Mouse (Mus musculus) layer of hippocampus, adult 8-10 months (tissue): Measurements from ENCODE around the gene Eif4a1. TPM values are rescaled to one million over a fixed set of nuclear protein-coding genes. Genes with fewer than 3 reads are reported as not detected.
"Not testable (repeated sequence)": the region's sequence is repeated elsewhere in the genome, so short reads cannot be mapped to it uniquely, and the experiment has no call there.

ENCODE experiments used
- DNase-seq, 2 experiments: peaks; one replicate each; pipeline ENCODE4 v3.0.0; 2022; ENCODE audit warnings: low spot score in 2 of 2
- total RNA-seq, 4 experiments: library from RNA; stranded (reverse); gene quantifications; 2 replicates each; pipeline ENCODE4 v1.2.4; 2022

The Eif4a1 gene
- 100 to 1,000 TPM; 319 to 328 (median 325) TPM for total RNA-seq

DNA sequence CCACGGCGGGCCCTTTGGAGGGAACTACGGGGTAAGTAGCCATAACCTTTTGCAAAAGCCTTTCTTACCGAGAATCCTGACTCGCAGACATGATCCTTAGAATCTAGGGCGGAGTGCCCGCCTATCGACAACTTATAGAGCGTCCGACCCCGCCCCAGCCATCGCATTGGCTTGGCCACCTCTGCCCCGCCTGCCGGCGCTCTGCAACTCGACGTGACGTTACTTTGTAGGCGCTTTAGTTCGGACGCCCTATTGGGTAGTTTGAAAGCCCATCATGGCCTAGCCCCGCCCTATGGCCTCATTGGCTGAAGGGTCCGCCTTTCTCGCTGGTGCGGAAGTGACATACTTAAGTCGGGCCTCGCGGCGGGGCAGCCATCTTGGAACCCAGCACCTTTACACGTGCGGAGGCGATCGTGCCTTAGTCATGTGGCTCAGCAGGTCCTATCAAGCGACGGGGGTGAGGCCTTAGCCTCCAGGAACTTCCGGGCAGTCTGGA is at the start of gene Eif4a1:
Gene Eif4a1 (minus strand): TSS at position 213 of the 496 bp plus-strand sequence.
- peak; percentile 100 for DNase-seq

DNA sequence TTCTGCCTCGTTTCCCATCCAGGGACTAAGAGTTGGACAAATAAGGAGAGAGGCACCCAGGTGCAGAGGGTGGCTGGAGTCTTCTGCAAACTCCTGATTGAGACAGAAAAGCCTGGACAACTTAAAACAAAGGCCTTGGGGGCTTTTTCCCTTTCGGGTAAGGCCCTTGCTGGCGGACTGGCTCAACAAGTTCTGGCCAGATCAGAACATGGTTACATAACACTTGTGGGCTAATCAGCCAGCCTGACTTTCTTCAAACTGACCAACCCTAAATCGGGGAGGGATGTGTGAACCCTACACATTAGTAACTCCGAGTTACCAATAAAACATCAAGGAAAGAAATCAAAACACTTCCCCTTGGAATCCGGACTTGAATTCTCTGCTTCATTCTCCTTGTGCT is 48.6 kb upstream of the Eif4a1 start:
- no peak for DNase-seq

- no peak for DNase-seq
Observed at GRCm38 (mm10) chr11:69719423-69719822, 47.2 kb upstream of the Eif4a1 start.

DNA sequence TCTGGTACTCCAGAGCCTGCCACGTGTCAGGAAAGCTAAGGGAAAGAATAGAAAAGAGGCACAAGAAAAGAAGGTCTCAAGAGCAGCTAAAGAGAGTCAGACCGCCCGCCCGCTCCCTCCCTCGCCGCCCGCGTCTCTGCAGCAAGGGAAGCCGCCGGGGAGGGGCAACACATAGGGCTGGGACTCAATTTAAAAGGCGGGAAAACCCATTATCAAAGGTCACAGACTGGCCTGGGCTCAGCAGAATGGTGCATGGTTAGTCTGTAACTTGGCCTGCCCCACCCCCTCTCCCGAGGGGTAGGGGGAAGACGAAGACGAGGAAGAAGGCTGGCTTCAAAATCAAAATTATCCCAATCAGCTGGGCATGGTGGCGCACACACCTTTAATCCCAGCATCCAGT is 46.4 kb upstream of the Eif4a1 start:
- DNase-seq: no peak

GRCm38 (mm10) chr11:69716953-69717352 is 44.7 kb upstream of the Eif4a1 start:
- DNase-seq: no peak

- peak in 1 of 2 experiments; percentile 18 for DNase-seq
Observed at GRCm38 (mm10) chr11:69715929-69716328, 43.7 kb upstream of the Eif4a1 start.

- no peak for DNase-seq
Observed at GRCm38 (mm10) chr11:69715482-69715881, 43.3 kb upstream of the Eif4a1 start.

DNA sequence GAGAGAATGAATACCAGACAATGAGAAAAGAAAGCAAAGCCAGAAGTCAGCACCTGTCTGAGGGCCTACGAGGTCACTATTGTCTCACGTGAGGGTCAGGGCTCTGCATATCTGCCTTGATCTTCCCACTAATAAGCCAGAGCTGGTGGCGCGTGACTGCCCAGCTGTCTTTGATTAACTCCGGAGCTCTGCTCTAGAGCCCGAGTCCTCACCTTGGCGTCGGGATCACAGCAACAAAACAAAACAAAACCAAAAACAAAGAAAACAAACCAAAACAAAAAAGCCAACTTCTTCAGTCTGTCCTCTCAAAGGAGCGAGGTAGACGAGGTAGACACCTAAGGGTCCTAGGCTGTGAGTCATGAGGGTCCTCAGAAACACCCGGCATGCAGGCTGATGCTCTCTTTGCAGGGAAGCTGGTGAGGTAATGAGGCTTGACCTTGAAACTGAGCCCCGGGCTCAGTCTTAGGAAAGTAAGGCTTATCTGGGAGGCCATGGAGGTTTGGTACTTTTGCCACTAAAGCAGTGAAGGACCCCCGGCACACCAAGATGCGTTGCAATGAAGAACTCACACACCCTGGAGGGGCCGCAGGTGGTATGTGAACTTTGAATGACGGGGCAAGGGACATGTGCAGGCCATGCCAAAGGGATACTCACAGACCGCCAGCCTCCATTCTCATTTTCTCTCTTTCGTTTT is 42.6 kb upstream of the Eif4a1 start:
- DNase-seq: no peak

DNA sequence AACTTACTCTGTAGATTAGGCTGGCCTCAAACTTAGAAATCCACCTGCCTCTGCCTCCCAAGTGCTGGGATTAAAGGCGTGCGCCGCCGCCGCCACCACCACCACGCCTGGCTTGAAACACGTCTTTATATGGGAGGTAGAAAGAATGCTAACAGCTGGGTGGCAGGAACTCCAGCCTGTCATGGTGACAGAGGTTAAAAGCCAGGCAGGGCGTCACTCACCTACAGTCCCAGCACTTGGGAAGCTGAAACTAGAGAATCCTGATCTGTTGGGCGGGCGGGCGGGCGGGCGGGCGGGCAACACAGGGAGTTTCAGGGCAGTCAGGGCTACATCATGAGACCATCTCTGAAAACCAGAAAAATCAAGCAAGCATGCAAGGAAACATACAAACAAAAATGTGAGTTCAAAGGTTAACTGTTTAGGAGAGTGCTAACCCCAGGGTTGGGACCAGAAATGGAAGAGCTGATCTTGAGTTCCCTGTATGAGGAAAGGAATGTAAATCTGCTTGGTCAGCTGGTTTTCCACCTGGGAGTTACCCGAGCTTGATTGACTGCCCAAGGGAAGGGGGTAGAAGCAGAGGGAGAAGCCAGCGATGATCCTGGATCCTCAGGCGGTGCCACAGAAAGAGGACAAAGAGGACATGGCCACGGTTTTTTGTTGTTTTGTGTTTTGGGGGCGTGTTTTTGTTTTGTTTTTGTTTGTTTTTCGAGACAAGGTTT is 40.9 kb upstream of the Eif4a1 start:
- no peak for DNase-seq

GRCm38 (mm10) chr11:69711082-69711481 is 38.9 kb upstream of the Eif4a1 start:
- DNase-seq: no peak

GRCm38 (mm10) chr11:69710470-69710869 is 38.2 kb upstream of the Eif4a1 start:
- DNase-seq: no peak

DNA sequence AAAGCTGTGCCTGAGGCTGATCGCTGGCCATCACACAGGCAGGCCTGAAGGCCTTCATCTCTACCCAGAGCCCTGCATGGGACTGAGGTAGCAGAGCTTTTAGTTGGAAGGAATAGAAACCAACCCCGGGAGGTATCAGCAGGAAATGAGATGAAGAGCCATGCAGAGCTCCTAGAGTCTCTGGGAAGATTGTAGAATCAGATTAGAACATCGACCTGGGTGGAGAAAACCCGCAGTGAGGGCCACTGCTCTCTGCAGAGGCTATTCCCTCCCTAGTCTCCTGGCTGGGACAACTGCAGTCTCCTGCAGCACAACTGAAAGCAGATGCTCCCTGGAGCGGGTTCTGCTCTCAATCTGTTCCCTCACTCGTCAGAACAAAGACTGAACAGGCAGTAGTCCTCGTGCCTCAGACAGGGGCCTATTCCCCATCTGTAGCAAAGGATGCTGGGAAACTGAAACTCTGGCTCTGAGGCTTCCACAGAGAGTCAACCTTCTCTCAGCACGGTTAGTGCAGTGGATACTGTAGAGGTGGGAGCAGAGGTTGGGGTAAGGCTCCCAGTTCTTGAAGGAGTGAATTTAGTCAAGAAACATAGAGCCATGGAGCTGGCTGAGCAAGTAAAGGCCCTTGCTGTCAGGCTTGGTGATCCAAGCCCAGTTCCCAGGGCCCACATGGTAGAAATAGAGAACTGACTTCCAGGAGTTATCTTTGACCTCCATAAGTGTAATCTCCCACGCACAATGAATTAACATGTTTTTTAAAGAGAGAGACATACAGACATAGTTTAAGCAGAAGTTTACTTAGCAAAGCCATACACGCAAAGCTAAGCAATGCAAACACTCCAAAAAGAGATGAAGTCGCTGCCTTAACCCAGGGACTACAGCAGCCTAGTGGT is 37.6 kb upstream of the Eif4a1 start:
- DNase-seq: peak in 1 of 2 experiments; percentile 31

DNA sequence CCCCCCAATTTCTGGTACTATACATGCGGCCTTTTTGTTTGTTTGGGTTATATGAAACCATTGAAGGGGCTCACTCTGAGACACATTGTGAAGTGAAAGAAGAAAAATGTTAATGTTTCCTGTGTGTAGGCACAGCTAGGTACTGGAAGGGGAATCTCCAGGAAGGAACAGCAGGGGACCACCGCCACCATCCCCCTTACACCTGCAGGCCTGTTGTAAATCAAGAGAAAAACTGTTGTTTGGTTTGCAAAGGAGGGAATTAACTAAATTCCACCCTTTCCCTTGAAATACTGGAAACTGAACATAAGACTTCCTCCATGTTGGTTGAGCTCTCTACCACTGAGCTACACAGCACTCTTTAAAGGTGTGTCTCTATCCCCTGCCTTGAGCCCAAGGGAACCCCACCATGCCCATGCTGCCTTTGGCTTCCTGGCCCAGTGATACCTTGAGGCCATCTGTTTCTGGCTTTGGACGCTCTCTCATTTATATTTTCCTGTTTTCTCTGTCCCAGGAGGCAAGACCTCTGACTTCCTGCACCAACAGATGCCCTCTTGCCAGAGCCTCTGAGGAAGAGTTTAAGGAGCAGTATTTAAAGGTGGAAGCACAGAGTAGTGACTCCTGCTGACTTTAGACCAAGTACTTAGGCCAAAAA is 36.5 kb upstream of the Eif4a1 start:
- DNase-seq: no peak

DNA sequence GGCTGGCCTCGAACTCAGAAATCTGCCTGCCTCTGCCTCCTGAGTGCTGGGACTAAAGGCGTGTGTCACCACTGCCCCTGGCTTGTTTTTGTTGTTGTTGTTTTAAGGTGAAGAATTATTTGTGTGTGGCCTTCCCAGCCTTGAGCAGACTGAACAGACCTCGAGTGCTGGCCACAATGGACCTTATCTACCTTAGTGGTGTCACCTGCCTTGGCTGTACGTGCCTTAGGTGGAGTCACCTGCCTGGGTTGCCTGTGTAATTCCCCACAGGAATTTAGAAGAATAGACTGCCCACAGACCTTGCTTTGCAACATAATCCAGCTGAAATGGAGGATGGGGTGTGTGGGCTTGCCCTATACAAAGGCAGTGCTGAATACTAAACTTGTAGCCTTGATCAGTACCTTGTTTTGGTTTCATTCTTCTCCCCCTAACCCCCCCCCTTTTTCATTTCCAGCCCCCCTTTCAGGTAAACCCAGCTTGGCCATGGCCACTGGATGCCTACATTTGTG is 35.7 kb upstream of the Eif4a1 start:
- no peak for DNase-seq

DNA sequence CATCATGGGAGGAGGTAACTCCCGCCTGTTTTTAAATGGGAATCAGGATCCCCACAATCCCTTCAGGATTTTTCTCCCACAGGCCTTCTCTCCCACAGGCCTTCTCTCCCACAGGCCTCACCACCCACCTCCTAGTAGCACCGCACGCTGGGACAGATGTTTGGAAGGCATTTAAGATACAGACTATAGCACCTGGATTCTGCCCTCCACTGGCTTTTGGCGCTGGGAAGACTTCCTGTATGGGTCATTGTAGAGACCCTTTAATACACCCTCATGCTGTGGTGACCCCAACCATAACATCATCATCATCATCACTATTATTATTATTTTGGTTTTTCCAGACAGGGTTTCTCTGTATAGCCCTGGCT is 35.2 kb upstream of the Eif4a1 start:
- DNase-seq: no peak

GRCm38 (mm10) chr11:69706775-69707479 is 34.7 kb upstream of the Eif4a1 start:
- DNase-seq: no peak

GRCm38 (mm10) chr11:69704613-69705010 is 32.4 kb upstream of the Eif4a1 start:
- no peak for DNase-seq

GRCm38 (mm10) chr11:69703814-69704612 is 31.8 kb upstream of the Eif4a1 start:
- DNase-seq: no peak

DNA sequence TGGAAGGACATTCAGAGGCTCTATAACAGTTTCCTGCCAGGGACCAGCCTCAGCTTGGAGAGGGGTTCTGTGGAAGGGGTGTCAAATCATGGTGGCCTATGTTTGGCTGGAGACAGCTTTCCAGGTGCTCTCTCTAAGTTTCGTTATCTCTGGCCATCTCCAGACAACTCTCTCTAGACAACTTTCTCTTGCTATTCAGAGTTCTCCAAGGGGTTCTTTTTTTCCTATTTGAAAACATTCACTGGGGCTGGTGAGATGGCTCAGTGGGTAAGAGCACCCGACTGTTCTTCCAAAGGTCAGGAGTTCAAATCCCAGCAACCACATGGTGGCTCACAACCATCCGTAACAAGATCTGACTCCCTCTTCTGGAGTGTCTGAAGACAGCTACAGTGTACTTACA is 31.2 kb upstream of the Eif4a1 start:
- DNase-seq: not testable (repeated sequence)

DNA sequence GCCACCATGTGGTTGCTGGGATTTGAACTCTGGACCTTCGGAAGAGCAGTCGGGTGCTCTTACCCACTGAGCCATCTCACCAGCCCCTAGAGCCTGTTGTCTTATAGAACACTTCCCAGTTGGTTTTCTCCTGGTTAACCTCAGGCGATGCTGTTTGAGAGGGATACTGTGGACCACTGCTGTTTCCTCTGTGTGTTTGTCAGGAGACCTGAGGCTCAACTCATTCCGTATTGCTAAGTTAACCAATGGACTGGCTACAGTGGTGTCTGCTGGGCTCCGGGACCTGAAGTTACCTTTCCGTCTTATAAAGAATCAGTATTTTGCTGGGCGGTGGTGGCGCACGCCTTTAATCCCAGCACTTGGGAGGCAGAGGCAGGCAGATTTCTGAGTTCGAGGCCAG is 30.7 kb upstream of the Eif4a1 start:
- not testable (repeated sequence) for DNase-seq
